Mouse (Mus musculus) C2C12 (cell line): ENCODE data around the gene Col4a1. TPM values are rescaled to one million over a fixed set of nuclear protein-coding genes. Genes with fewer than 3 reads are reported as not detected.
A peak's percentile ranks its signal among the peaks of the same experiment; 100 is the strongest.

Experiments
- H3K27me3 ChIP-seq: one replicate; pipeline ENCODE4 v1.6.1; 2011; ENCODE audit not compliant: control insufficient read depth, insufficient read depth, insufficient read length
- H3K36me3 ChIP-seq: one replicate; pipeline ENCODE4 v1.6.1; 2011; ENCODE audit not compliant: control insufficient read depth, insufficient read depth
- H3K4me3 ChIP-seq: one replicate; pipeline ENCODE4 v1.5.1; 2011; ENCODE audit warnings: mild to moderate bottlenecking, control low read depth; ENCODE audit not compliant: poor library complexity, insufficient read depth, severe bottlenecking
- H3K79me2 ChIP-seq: one replicate; pipeline ENCODE4 v1.6.1; 2011; ENCODE audit not compliant: control insufficient read depth, insufficient read depth
- H3K79me3 ChIP-seq: one replicate; pipeline ENCODE4 v1.6.1; 2011; ENCODE audit warnings: low read depth, control low read depth
- H3ac ChIP-seq: one replicate; pipeline ENCODE3; 2011; ENCODE audit warnings: low read depth; ENCODE audit not compliant: control insufficient read depth, insufficient read length
- CEBPB ChIP-seq: IDR thresholded peaks from one replicate; pipeline ENCODE4 v1.6.1; 2011; ENCODE audit warnings: low read depth, mild to moderate bottlenecking, control low read depth, moderate library complexity
- CTCF ChIP-seq: IDR thresholded peaks from one replicate; pipeline ENCODE4 v1.5.1; 2011; ENCODE audit not compliant: control insufficient read depth, insufficient read depth, insufficient read length
- FOSL1 ChIP-seq: IDR thresholded peaks from one replicate; pipeline ENCODE4 v1.8.0; 2011; ENCODE audit warnings: mild to moderate bottlenecking, low read length; ENCODE audit not compliant: poor library complexity, insufficient read depth, severe bottlenecking
- MAX ChIP-seq: IDR thresholded peaks from one replicate; pipeline ENCODE4 v1.6.1; 2011; ENCODE audit warnings: mild to moderate bottlenecking, control low read depth
- MYOD1 ChIP-seq: IDR thresholded peaks from one replicate; pipeline ENCODE4 v1.6.1; 2011; ENCODE audit warnings: low read depth; ENCODE audit not compliant: control insufficient read depth, insufficient read length
- MYOG ChIP-seq: IDR thresholded peaks from one replicate; pipeline ENCODE4 v1.6.1; 2011; ENCODE audit not compliant: control insufficient read depth, insufficient read length; ENCODE audit errors: extremely low read depth
- USF1 ChIP-seq: IDR thresholded peaks from one replicate; pipeline ENCODE4 v1.6.1; 2011; ENCODE audit warnings: low read depth, mild to moderate bottlenecking, control low read depth, moderate library complexity
- polyA plus RNA-seq: library from polyadenylated mRNA; unstranded; fragments of >200 nt; fragmentation: generic; extraction: Trizol; gene quantifications from one replicate; pipeline ENCODE4 v1.2.1, GENCODE M21; 2012; ENCODE audit warnings: missing spikeins

Gene Col4a1
- polyA plus RNA-seq, 1 experiment: 74.7 TPM

DNA sequence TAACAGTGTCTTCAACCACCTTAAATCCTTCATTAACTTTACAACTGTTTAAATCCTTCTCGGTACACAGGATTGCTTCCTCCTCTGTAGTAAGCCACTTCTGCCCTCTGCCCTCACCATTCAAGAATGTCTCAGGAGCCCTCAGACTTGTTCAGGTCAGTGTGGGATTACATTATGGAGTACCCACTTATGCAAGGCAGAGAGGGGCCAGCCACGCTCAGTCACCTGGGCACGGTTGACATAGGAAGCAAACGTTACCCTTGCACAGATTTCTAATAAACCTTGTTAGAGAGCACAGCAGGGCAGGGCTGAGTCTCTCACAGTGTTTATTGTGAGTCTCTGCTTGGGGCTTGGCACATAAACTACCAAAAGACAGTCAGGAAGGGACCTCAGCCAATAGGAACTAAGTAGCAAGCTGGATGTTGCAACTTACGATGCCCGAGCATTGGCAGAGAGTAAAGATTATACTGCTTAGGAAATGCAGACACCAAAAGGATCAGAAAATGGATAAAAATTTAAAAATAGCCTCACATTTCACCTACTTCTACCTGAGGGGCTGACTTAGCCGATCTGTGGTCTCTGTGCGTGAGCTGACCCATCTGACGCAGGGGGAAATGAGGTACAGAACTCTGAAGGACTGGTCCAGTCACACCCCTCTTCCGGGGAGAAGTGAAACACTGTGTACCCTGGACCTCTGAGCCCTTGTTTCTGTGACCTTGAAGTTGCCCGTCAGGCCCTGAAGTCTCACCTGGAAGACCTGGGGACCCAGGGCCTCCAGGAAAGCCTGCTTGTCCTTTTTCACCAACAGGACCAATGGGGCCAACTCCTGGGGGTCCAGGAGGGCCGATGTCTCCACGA is 86.8 kb downstream of the Col4a1 start:
- Histone ChIP-seq H3K79me3 (no peaks in the 10 kb centered on the region), H3K79me2 (no peaks in the 10 kb centered on the region), H3ac (no peak overlapping the region), H3K27me3 (no peaks in the 10 kb centered on the region), H3K36me3 (peaks cover 22% of the 10 kb centered on the region), H3K4me3 (no peak overlapping the region)
- TF ChIP-seq MYOG (no peak), FOSL1 (no peak), CTCF (no peak), USF1 (no peak), CEBPB (no peak), MYOD1 (no peak), MAX (no peak)

DNA sequence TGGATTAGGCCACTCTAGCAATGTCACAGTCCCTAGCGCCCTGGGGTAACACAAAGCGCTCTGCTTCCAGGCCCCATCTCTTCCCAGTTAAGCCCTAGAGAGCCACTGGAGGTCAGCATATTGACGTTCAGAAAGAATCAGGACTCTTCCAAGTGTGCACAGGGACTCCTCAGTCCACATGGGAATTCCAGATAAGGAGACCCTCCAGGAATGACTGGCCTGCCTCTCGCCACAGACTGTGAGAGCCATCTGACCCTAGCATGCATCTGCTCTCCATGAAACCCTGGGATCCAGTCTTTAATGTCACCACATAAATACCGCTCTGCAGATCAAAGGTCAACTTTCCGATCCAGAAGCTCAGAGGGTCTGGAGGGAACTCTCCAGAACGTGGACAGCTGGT is 88.4 kb downstream of the Col4a1 start:
- H3K79me2 ChIP-seq: no peaks in the 10 kb centered on the region
- H3K79me3 ChIP-seq: no peaks in the 10 kb centered on the region
- TF ChIP-seq USF1: no peak
- TF ChIP-seq CTCF: no peak
- TF ChIP-seq MYOD1: no peak
- TF ChIP-seq MYOG: no peak
- no peak overlapping the region for H3K4me3 ChIP-seq
- H3K27me3 ChIP-seq: no peaks in the 10 kb centered on the region
- H3K36me3 ChIP-seq: peaks cover 17% of the 10 kb centered on the region
- no peak overlapping the region for H3ac ChIP-seq

DNA sequence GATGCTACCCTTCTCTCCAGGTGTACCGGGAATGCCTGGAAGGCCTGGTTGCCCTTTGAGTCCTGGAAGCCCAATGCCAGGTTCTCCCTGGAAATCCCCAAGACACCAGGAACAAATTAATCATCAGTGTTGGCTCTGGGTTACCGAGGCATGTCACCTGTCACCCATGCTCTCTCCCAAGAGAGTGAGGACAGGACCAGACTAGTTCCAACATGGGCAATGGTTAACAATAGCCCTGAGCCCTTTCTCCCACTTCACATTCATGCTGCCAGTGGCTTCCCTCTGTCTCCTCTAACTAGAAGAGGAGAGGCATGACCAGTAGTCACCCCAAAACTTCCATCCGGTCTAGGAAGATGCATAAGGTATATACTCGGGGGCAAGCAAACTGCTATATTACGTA is 91.3 kb downstream of the Col4a1 start:
- no peaks in the 10 kb centered on the region for H3K79me2 ChIP-seq
- peaks cover 17% of the 10 kb centered on the region for H3K36me3 ChIP-seq
- no peaks in the 10 kb centered on the region for H3K27me3 ChIP-seq
- H3ac ChIP-seq: no peak overlapping the region
- no peak overlapping the region for H3K4me3 ChIP-seq
- TF ChIP-seq CEBPB (no peak), MAX (no peak), FOSL1 (no peak), CTCF (no peak), MYOD1 (no peak), USF1 (no peak), MYOG (no peak)
- H3K79me3 ChIP-seq: no peaks in the 10 kb centered on the region

DNA sequence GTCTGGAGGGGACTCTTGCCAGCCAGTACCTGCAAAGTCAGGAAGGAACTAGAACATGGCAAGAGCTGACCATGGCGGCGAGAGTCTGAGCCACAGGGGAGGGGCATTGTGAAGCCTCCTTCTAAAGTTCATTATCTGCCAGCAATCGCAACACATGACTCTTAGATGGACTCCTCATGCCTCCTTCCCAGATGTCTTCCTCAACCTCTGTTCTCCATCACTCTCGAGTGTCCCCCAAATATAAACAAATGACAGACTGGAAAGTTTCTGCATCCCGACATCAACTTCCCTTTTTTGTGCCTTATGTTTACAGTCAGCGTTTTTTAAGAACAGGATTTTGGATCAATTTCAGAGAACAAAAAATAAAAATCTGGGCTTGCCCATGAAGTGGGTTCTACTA is 93.3 kb downstream of the Col4a1 start:
- no peaks in the 10 kb centered on the region for H3K79me2 ChIP-seq
- TF ChIP-seq MAX: no peak
- no peak for TF ChIP-seq USF1
- no peak for TF ChIP-seq CTCF
- no peak for TF ChIP-seq FOSL1
- no peak for TF ChIP-seq MYOG
- no peak for TF ChIP-seq CEBPB
- no peaks in the 10 kb centered on the region for H3K27me3 ChIP-seq
- no peaks in the 10 kb centered on the region for H3K79me3 ChIP-seq
- peaks cover 18% of the 10 kb centered on the region for H3K36me3 ChIP-seq
- no peak overlapping the region for H3ac ChIP-seq
- H3K4me3 ChIP-seq: no peak overlapping the region

DNA sequence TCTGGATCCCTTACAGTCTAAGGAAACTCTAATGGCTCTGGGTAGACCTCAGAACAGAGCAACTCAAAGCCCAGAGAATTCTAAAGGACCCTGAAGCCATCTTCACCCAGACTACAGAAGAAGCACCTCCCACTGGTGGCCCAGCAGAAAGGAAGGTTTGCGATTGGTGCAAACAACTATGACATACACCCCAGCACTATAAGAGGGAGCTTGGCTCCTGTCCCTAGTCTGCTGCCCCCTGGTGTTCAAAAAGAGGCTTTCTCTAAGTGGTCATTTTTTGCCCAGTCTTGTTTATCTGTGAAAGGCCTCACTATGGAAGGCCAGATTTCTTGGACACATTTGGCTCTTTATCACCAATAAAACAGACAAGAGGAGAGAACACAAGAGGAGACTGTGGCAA is 97.4 kb downstream of the Col4a1 start:
- Histone ChIP-seq H3K4me3 (no peak overlapping the region), H3K79me2 (no peaks in the 10 kb centered on the region), H3K27me3 (no peaks in the 10 kb centered on the region), H3K79me3 (no peaks in the 10 kb centered on the region), H3ac (no peak overlapping the region), H3K36me3 (peaks cover 11% of the 10 kb centered on the region)
- peak; percentile 24 for TF ChIP-seq CTCF
- no peak for TF ChIP-seq USF1
- TF ChIP-seq MAX: no peak

DNA sequence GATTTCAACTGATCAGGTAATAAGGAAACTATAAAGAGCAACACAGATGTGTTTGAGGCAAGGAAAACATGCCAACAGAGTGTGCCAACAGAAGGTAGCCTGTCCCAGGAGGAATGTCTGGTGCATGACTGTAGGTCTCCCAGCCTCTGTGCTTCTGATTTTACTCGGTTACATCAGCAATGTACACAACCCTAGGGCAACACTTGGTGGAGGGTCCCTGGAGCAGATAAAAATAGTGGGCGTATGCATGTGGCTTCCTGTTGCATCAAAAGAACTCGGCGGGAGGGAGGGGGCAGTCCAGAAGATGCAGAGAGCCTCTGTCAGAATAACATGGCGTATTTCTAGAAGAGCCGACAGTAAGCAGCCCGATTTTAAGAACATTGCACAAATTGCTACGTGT is 106.1 kb downstream of the Col4a1 start:
- Histone ChIP-seq H3K79me3 (no peaks in the 10 kb centered on the region), H3K4me3 (no peak overlapping the region), H3ac (no peak overlapping the region), H3K27me3 (no peaks in the 10 kb centered on the region), H3K79me2 (no peaks in the 10 kb centered on the region), H3K36me3 (peaks cover 11% of the 10 kb centered on the region)
- TF ChIP-seq CTCF: no peak
- no peak for TF ChIP-seq MYOD1
- no peak for TF ChIP-seq MAX
- no peak for TF ChIP-seq FOSL1
- no peak for TF ChIP-seq CEBPB
- no peak for TF ChIP-seq USF1
- TF ChIP-seq MYOG: no peak
